Mouse (Mus musculus): ENCODE measurements around the gene Cdk5rap3.

DNA sequence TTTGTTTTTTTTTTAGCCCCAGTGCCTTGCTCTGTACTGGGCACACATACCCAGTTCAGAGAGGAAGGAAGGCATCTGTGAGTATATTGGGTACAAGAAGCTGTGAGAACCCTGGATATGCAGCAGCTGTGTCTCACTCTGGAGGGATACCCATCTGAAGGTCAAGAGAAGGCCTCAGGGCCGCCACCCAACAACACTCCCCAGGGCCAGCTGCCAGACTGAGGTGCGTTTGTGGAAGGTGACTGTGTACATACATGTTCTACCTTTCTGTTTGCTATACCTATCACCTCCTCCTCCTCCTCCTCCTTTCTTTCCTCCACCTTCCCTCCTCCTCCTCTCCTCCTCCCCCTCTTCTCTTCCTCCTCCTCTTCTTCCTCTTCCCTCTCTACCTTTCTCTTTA, 11.8 kb upstream of the Cdk5rap3 start, which contains the start of gene Prr15l:
- no peak for TF ChIP-seq CTCF (IDR thresholded peaks at IDR 0.05; ENCODE audit: extremely low read depth, insufficient read length, insufficient replicate concordance, low read depth, low read length)
- no peak for TF ChIP-seq POLR2A (IDR thresholded peaks at IDR 0.05; ENCODE audit: low read depth, low read length)
